Mouse (Mus musculus) thymus, adult 2 months (tissue): ENCODE data around the gene Rcor1. TPM values are rescaled to one million over a fixed set of nuclear protein-coding genes. Genes with fewer than 3 reads are reported as not detected.

ENCODE experiments used
- DNase-seq: peaks from one replicate; pipeline ENCODE4 v3.0.0; 2021
- H3K27ac ChIP-seq: fragments of 200-500 bp; 2 replicates; pipeline ENCODE4 v1.5.1; 2012; ENCODE audit warnings: low read length, control low read depth; ENCODE audit not compliant: control insufficient read depth, insufficient read depth
- H3K27me3 ChIP-seq: fragments of 200-500 bp; 2 replicates; pipeline ENCODE4 v1.6.1; 2012; ENCODE audit warnings: mild to moderate bottlenecking, low read length, moderate library complexity, mixed read lengths; ENCODE audit not compliant: control insufficient read depth, insufficient read depth
- H3K36me3 ChIP-seq: fragments of 200-500 bp; 2 replicates; pipeline ENCODE4 v1.6.1; 2012; ENCODE audit warnings: mild to moderate bottlenecking, low read length, moderate library complexity; ENCODE audit not compliant: control insufficient read depth, insufficient read depth
- H3K4me1 ChIP-seq: fragments of 200-500 bp; replicated peaks from 2 replicates; pipeline ENCODE4 v1.6.1; 2012; ENCODE audit warnings: low read length; ENCODE audit not compliant: control insufficient read depth, insufficient read depth
- H3K4me3 ChIP-seq: fragments of 200-500 bp; 2 replicates; pipeline ENCODE4 v1.5.1; 2012; ENCODE audit warnings: mild to moderate bottlenecking, low read length, control low read depth, moderate library complexity; ENCODE audit not compliant: control insufficient read depth, insufficient read depth
- CTCF ChIP-seq: fragments of 200-500 bp; IDR thresholded peaks from 2 replicates; pipeline ENCODE4 v1.5.1; 2012; ENCODE audit warnings: mild to moderate bottlenecking, control low read depth, low read length, moderate library complexity, borderline replicate concordance; ENCODE audit not compliant: control insufficient read depth, poor library complexity, insufficient read depth; ENCODE audit errors: extremely low read depth
- POLR2A ChIP-seq: fragments of 200-500 bp; IDR thresholded peaks from 2 replicates; pipeline ENCODE4 v1.6.1; 2012; ENCODE audit warnings: mild to moderate bottlenecking, low read length, control low read depth, moderate library complexity; ENCODE audit not compliant: control insufficient read depth, poor library complexity, insufficient read depth; ENCODE audit errors: extremely low read depth
- WGBS: fragments of 180-500 bp; shearing (Covaris S2); methylation state at CpG from one replicate; pipeline ENCODE4 v1.1.7; 2018; 5-methylcytosine and 5-hydroxymethylcytosine counted together
- polyA plus RNA-seq: library from polyadenylated mRNA; depleted of rRNA; stranded (reverse); fragments of >200 nt; gene quantifications from 2 replicates; pipeline ENCODE4 v1.2.3, GENCODE M21; 2012

Rcor1 gene
- polyA plus RNA-seq, 1 experiment = 21.9 TPM

DNA sequence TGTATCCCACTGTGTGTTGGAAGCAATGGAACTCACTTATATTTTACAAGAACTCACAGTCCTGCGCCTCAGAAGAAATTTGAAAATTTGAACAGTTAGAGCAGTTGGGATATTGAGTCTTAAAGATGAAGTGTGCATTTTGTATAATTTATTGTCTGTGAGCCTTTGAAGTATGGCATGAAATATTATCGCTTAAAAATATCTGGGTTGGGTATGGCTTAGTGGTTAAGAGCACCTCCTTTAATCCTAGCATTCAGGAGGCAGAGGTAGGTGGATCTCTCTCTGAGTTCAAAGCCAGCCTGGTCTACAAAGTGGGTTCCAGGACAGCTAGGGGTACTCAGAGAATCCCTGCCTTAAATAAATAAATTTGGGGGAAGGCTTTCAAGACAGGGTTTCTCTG, 20.1 kb upstream of the Rcor1 start:
- H3K36me3 ChIP-seq = no peaks in the 10 kb centered on the region
- DNase-seq = no peak
- no peak for TF ChIP-seq CTCF
- TF ChIP-seq POLR2A = no peak
- H3K27ac ChIP-seq = no peak overlapping the region
- H3K27me3 ChIP-seq = no peaks in the 10 kb centered on the region
- H3K4me3 ChIP-seq = no peak overlapping the region
- 91% methylated on average over 2 of the region's 2 CpGs for WGBS
- H3K4me1 ChIP-seq = no peaks in the 10 kb centered on the region

- no peaks in the 10 kb centered on the region for H3K4me1 ChIP-seq
- no peak overlapping the region for H3K27ac ChIP-seq
- H3K4me3 ChIP-seq = no peak overlapping the region
- 73% methylated on average over 1 of the region's 1 CpGs for WGBS
- no peaks in the 10 kb centered on the region for H3K27me3 ChIP-seq
- H3K36me3 ChIP-seq = no peaks in the 10 kb centered on the region
- DNase-seq = no peak
- no peak for TF ChIP-seq CTCF
- no peak for TF ChIP-seq POLR2A
Observed at GRCm38 (mm10) chr12:111021138-111021537, 18.0 kb upstream of the Rcor1 start.

GRCm38 (mm10) chr12:111021577-111021976, 17.6 kb upstream of the Rcor1 start:
- H3K27ac ChIP-seq = no peak overlapping the region
- TF ChIP-seq CTCF (no peak), POLR2A (no peak)
- H3K4me3 ChIP-seq = no peak overlapping the region
- DNase-seq = no peak
- WGBS = 82% methylated on average over 3 of the region's 3 CpGs
- H3K4me1 ChIP-seq = no peaks in the 10 kb centered on the region
- no peaks in the 10 kb centered on the region for H3K36me3 ChIP-seq
- no peaks in the 10 kb centered on the region for H3K27me3 ChIP-seq

DNA sequence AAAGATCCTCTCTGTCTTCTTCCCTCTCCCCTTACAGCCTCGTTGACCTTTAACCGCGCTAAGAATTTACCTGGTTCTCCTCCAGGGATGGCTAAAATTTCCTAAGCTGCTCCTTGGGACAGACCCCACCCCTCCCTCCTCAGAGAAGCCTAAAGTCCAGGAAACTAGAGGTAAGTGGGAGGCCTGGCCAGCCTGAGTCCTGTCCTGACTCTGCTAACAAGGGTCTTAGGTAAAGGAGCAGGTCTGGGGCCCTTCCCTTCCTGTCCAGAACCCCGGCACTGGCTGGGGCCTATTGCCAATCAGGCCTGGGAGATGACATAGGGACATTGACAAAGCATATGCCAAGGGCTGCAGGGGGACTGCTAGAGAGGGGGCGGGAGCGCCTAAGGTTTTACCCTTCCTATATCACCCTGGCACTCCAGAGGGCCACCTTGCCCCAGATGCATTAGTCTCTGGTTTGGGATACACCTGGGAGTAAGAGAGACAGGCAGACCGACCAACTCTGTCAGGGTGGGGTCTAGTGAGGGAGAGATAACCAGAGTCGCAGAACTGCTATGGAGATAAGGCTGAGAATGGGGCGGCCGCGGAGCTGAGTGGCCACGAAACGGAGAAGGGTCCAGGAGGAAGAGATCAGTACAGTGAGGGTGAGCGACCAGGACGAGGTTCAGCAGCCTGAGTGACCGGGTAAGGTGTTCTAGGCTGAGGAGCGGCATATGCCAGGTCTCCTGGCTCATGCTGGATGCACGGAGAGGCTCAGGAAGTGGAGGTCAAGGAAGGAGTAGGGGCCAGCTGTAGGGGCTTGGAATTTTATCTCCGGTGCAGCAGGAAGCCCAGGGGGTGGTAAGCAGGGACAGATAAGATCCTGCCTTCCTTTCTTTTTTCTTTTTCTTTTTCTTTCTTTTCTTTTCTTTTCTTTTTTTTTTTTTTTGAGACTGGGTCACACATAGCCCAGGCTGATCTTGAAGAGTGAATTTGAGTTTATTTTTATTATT, 10.7 kb upstream of the Rcor1 start:
- TF ChIP-seq CTCF = no peak
- TF ChIP-seq POLR2A = no peak
- no peak overlapping the region for H3K4me3 ChIP-seq
- no peak overlapping the region for H3K27ac ChIP-seq
- no peaks in the 10 kb centered on the region for H3K4me1 ChIP-seq
- no peaks in the 10 kb centered on the region for H3K36me3 ChIP-seq
- 92% methylated on average over 19 of the region's 19 CpGs for WGBS
- DNase-seq = no peak
- no peaks in the 10 kb centered on the region for H3K27me3 ChIP-seq

GRCm38 (mm10) chr12:111029291-111029890, 9.8 kb upstream of the Rcor1 start:
- no peak overlapping the region for H3K27ac ChIP-seq
- no peak for TF ChIP-seq CTCF
- no peak overlapping the region for H3K4me3 ChIP-seq
- H3K27me3 ChIP-seq = no peaks in the 10 kb centered on the region
- DNase-seq = no peak
- H3K4me1 ChIP-seq = no peaks in the 10 kb centered on the region
- no peaks in the 10 kb centered on the region for H3K36me3 ChIP-seq
- WGBS = 65% methylated on average over 7 of the region's 7 CpGs

- Histone ChIP-seq H3K4me1 (peaks cover 13% of the 10 kb centered on the region), H3K27me3 (no peaks in the 10 kb centered on the region), H3K36me3 (no peaks in the 10 kb centered on the region), H3K4me3 (no peak overlapping the region), H3K27ac (no peak overlapping the region)
- TF ChIP-seq POLR2A (no peak), CTCF (no peak)
- WGBS = 88% methylated on average over 5 of the region's 5 CpGs
- DNase-seq = no peak
Observed at GRCm38 (mm10) chr12:111032839-111033238, 6.3 kb upstream of the Rcor1 start.
